Mouse (Mus musculus) myocyte (in vitro differentiated cells): ENCODE data around the gene Spindoc.

ENCODE experiments used
- E2F4 ChIP-seq: IDR thresholded peaks from one replicate; pipeline ENCODE4 v1.6.1; 2011; ENCODE audit warnings: mild to moderate bottlenecking, control low read depth, moderate library complexity; ENCODE audit not compliant: insufficient read depth
- MAX ChIP-seq: IDR thresholded peaks from one replicate; pipeline ENCODE4 v1.6.1; 2011; ENCODE audit warnings: low read depth, mild to moderate bottlenecking, control low read depth
- POLR2AphosphoS2 ChIP-seq: IDR thresholded peaks from one replicate; pipeline ENCODE4 v1.6.1; 2011; ENCODE audit warnings: low read depth, control low read depth; ENCODE audit not compliant: insufficient read length

DNA sequence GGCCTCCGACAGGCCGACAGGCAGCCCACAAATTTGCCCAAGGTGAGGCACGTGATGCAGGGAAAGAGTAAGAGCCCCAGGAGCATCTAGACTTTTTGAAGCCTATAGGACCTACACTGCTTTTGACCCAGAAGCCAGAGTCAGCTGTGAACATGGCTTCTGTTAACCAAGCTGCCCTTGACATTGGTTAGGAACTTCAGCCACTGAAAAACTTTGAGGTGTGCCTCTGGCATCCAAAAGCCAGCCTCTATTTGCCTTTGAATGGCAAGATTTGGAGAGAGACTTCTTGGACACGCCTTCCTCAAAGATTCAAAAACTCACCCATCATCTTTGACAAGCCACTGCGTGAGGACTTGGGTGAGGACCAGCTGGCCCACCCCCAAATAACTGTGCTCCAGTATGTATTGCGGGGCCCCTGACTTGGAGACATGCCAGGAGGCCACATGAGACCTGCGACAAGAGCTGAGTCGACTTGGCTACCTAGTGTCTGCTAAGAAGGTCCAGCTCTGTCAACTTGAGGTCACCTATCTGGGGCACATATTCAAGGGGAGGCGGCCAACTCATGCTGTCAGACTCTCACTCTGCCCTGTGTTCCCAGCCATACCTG lies 21.9 kb upstream of the Spindoc start:
- TF ChIP-seq POLR2AphosphoS2 (no peak), MAX (no peak), E2F4 (no peak)
